Mouse (Mus musculus) heart, embryonic 11.5 days (tissue): ENCODE results near the gene Gm20388. TPM values are rescaled to one million over a fixed set of nuclear protein-coding genes. Genes with fewer than 3 reads are reported as not detected.

Experiments
- ATAC-seq: fragments of 200-750 bp; cut with Nextera tagmentation; replicated peaks from 2 replicates; pipeline ENCODE4 v1.8.0; 2017; ENCODE audit warnings: moderate library complexity; ENCODE audit not compliant: insufficient number of reproducible peaks, low FRiP score, low TSS enrichment
- H3K27ac ChIP-seq: fragments of 300-500 bp; sonication (generic); 2 replicates; pipeline ENCODE4 v1.5.1; 2014; ENCODE audit warnings: mild to moderate bottlenecking, low read depth, low read length
- H3K27me3 ChIP-seq: fragments of 300-500 bp; sonication (generic); 2 replicates; pipeline ENCODE4 v1.6.1; 2014; ENCODE audit warnings: mild to moderate bottlenecking, low read length, mixed read lengths; ENCODE audit not compliant: control insufficient read depth, insufficient read depth
- H3K36me3 ChIP-seq: fragments of 300-500 bp; sonication (generic); 2 replicates; pipeline ENCODE4 v1.6.1; 2014; ENCODE audit warnings: mild to moderate bottlenecking, low read length, moderate library complexity, mixed read lengths; ENCODE audit not compliant: control insufficient read depth, insufficient read depth
- H3K4me1 ChIP-seq: fragments of 300-500 bp; sonication (generic); 2 replicates; pipeline ENCODE4 v1.6.1; 2014; ENCODE audit warnings: low read length; ENCODE audit not compliant: control insufficient read depth, insufficient read depth
- H3K4me2 ChIP-seq: fragments of 300-500 bp; sonication (generic); 2 replicates; pipeline ENCODE4 v1.6.1; 2014; ENCODE audit warnings: mild to moderate bottlenecking, moderate library complexity
- H3K4me3 ChIP-seq: fragments of 300-500 bp; sonication (generic); 2 replicates; pipeline ENCODE4 v1.5.1; 2014; ENCODE audit warnings: low read depth, low read length
- H3K9ac ChIP-seq: fragments of 300-500 bp; sonication (generic); 2 replicates; pipeline ENCODE4 v1.6.1; 2014; ENCODE audit warnings: mild to moderate bottlenecking, low read depth, low read length, moderate library complexity
- H3K9me3 ChIP-seq: fragments of 300-500 bp; sonication (generic); replicated peaks from 2 replicates; pipeline ENCODE4 v1.6.1; 2016; ENCODE audit warnings: low read length; ENCODE audit not compliant: control insufficient read depth
- WGBS: fragments of 180-500 bp; shearing (Covaris S2); extraction: QIAGEN DNeasy Blood & Tissue Kit; methylation state at CpG from one replicate; pipeline ENCODE4 v1.1.7; 2014; ENCODE audit not compliant: insufficient replicate concordance; 5-methylcytosine and 5-hydroxymethylcytosine counted together
- polyA plus RNA-seq: library from polyadenylated mRNA; unstranded; fragments of >200 nt; fragmentation: Nextera tagmentation; extraction: Ambion mirVana; gene quantifications from 2 replicates; pipeline ENCODE4 v1.2.1, GENCODE M21; 2014

Gene Gm20388
- polyA plus RNA-seq, 1 experiment from 2014 or later = 6.4 TPM

GRCm38 (mm10) chr8:121628681-121629080, 1718.0 kb downstream of the Gm20388 start:
- ATAC-seq = no peak
- Histone ChIP-seq H3K4me3 (no peak overlapping the region), H3K4me1 (peaks cover 55% of the 10 kb centered on the region), H3K36me3 (peaks cover 7% of the 10 kb centered on the region; the same call in 1 of the 2 replicates), H3K27me3 (no peaks in the 10 kb centered on the region), H3K27ac (no peak overlapping the region), H3K9ac (no peak overlapping the region), H3K9me3 (no peaks in the 10 kb centered on the region), H3K4me2 (no peak overlapping the region)
- 53% methylated on average over 4 of the region's 4 CpGs for WGBS

- H3K36me3 ChIP-seq = peaks cover 7% of the 10 kb centered on the region; the same call in 1 of the 2 replicates
- no peak overlapping the region for H3K9ac ChIP-seq
- peak; percentile 27; the same call in 1 of the 2 replicates for ATAC-seq
- H3K4me1 ChIP-seq = peaks cover 35% of the 10 kb centered on the region
- 50% methylated on average over 7 of the region's 7 CpGs for WGBS
- no peak overlapping the region for H3K4me3 ChIP-seq
- H3K4me2 ChIP-seq = no peak overlapping the region
- no peaks in the 10 kb centered on the region for H3K9me3 ChIP-seq
- peak overlapping the region; percentile 57; the same call in 1 of the 2 replicates for H3K27ac ChIP-seq
- no peaks in the 10 kb centered on the region for H3K27me3 ChIP-seq
Observed at GRCm38 (mm10) chr8:121631645-121632071, 1721.0 kb downstream of the Gm20388 start.

GRCm38 (mm10) chr8:121632401-121632800, 1721.8 kb downstream of the Gm20388 start:
- peaks cover 35% of the 10 kb centered on the region for H3K4me1 ChIP-seq
- H3K36me3 ChIP-seq = peaks cover 7% of the 10 kb centered on the region; the same call in 1 of the 2 replicates
- H3K4me2 ChIP-seq = no peak overlapping the region
- H3K4me3 ChIP-seq = no peak overlapping the region
- no peaks in the 10 kb centered on the region for H3K27me3 ChIP-seq
- 0 out of 2 replicates have a peak overlapping the region, but pooled peaks have one; percentile 0 for H3K9ac ChIP-seq
- ATAC-seq = no peak
- H3K27ac ChIP-seq = 0 out of 2 replicates have a peak overlapping the region, but pooled peaks have one; percentile 25
- no peaks in the 10 kb centered on the region for H3K9me3 ChIP-seq
- WGBS = 55% methylated on average over 5 of the region's 5 CpGs

- no peak overlapping the region for H3K27ac ChIP-seq
- no peak overlapping the region for H3K4me3 ChIP-seq
- H3K9me3 ChIP-seq = no peaks in the 10 kb centered on the region
- H3K36me3 ChIP-seq = no peaks in the 10 kb centered on the region
- H3K27me3 ChIP-seq = no peaks in the 10 kb centered on the region
- peaks cover 32% of the 10 kb centered on the region for H3K4me1 ChIP-seq
- no peak overlapping the region for H3K9ac ChIP-seq
- H3K4me2 ChIP-seq = no peak overlapping the region
- 50% methylated on average over 6 of the region's 6 CpGs for WGBS
- no peak for ATAC-seq
Observed at GRCm38 (mm10) chr8:121635534-121635933, 1724.9 kb downstream of the Gm20388 start.

- H3K27me3 ChIP-seq = no peaks in the 10 kb centered on the region
- no peak overlapping the region for H3K4me2 ChIP-seq
- no peaks in the 10 kb centered on the region for H3K9me3 ChIP-seq
- H3K27ac ChIP-seq = no peak overlapping the region
- peaks cover 34% of the 10 kb centered on the region for H3K4me1 ChIP-seq
- no peaks in the 10 kb centered on the region for H3K36me3 ChIP-seq
- WGBS = 68% methylated on average over 8 of the region's 8 CpGs
- H3K4me3 ChIP-seq = no peak overlapping the region
- H3K9ac ChIP-seq = no peak overlapping the region
- no peak for ATAC-seq
Observed at GRCm38 (mm10) chr8:121636180-121636579, 1725.5 kb downstream of the Gm20388 start.

- 74% methylated on average over 3 of the region's 3 CpGs for WGBS
- no peak overlapping the region for H3K27ac ChIP-seq
- no peaks in the 10 kb centered on the region for H3K9me3 ChIP-seq
- H3K4me1 ChIP-seq = peaks cover 28% of the 10 kb centered on the region
- H3K4me2 ChIP-seq = no peak overlapping the region
- no peak for ATAC-seq
- no peaks in the 10 kb centered on the region for H3K27me3 ChIP-seq
- no peaks in the 10 kb centered on the region for H3K36me3 ChIP-seq
- H3K9ac ChIP-seq = no peak overlapping the region
- no peak overlapping the region for H3K4me3 ChIP-seq
Observed at GRCm38 (mm10) chr8:121642804-121643203, 1732.2 kb downstream of the Gm20388 start.

- no peaks in the 10 kb centered on the region for H3K36me3 ChIP-seq
- no peak overlapping the region for H3K4me3 ChIP-seq
- H3K4me1 ChIP-seq = peaks cover 33% of the 10 kb centered on the region
- no peaks in the 10 kb centered on the region for H3K27me3 ChIP-seq
- H3K9me3 ChIP-seq = no peaks in the 10 kb centered on the region
- no peak overlapping the region for H3K9ac ChIP-seq
- H3K4me2 ChIP-seq = no peak overlapping the region
- ATAC-seq = no peak
- H3K27ac ChIP-seq = peak overlapping the region; percentile 35; the same call in 1 of the 2 replicates
- 58% methylated on average over 11 of the region's 11 CpGs for WGBS
Observed at GRCm38 (mm10) chr8:121643384-121643783, 1732.7 kb downstream of the Gm20388 start.

GRCm38 (mm10) chr8:121647511-121648215, 1737.0 kb downstream of the Gm20388 start:
- Histone ChIP-seq H3K4me2 (no peak overlapping the region), H3K4me1 (peaks cover 50% of the 10 kb centered on the region), H3K4me3 (no peak overlapping the region), H3K27me3 (no peaks in the 10 kb centered on the region), H3K27ac (no peak overlapping the region), H3K9ac (no peak overlapping the region), H3K9me3 (no peaks in the 10 kb centered on the region), H3K36me3 (no peaks in the 10 kb centered on the region)
- no peak for ATAC-seq
- WGBS = 84% methylated on average over 12 of the region's 12 CpGs

- H3K9ac ChIP-seq = no peak overlapping the region
- no peaks in the 10 kb centered on the region for H3K9me3 ChIP-seq
- no peak overlapping the region for H3K4me3 ChIP-seq
- 75% methylated on average over 16 of the region's 16 CpGs for WGBS
- no peaks in the 10 kb centered on the region for H3K27me3 ChIP-seq
- H3K4me2 ChIP-seq = no peak overlapping the region
- H3K36me3 ChIP-seq = no peaks in the 10 kb centered on the region
- H3K4me1 ChIP-seq = peaks cover 43% of the 10 kb centered on the region
- no peak for ATAC-seq
- no peak overlapping the region for H3K27ac ChIP-seq
Observed at GRCm38 (mm10) chr8:121648451-121648850, 1737.8 kb downstream of the Gm20388 start.
